In the genomic region with DNA sequence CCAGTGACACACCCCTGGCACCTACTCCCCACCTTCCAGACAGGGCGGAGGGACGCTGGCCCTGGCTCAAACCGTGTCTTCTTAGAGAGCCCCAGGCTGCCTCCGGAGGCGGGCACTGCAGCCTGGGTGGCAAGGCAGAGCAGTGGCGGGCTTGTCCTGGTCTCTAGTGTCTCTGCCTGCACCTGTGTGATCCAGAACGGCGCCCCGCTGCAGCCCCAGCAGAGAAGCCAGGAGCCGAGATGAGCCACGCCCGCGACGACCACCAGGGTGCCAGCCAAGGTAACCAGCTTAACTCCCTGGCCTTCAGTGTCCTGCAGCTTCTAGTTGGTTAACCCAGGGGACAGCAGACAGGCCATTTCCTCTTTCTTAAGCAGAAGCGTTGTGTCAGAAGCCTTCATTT, we compare ENCODE assay signal across 13 mouse cellular contexts. TPM values are rescaled to one million over a fixed set of nuclear protein-coding genes. Genes with fewer than 3 reads are reported as not detected.
A peak's percentile ranks its signal among the peaks of the same experiment; 100 is the strongest.
DNase-seq lines count a peak whose midpoint lies in the region; ATAC-seq lines count a peak whose summit lies in the region.
"Had no signal": no experiment of that assay in that cellular context is flagged by ENCODE, and none has a peak within 500 bp of the region (broad histone marks: within the 10 kb centered on the region; RNA-seq: fewer than 3 reads in every experiment).

No protein-coding gene starts in this region.

- peak overlapping the region; percentile 60 for H3K4me2 ChIP-seq in heart, embryonic 12.5 days
- 0 out of 2 replicates have a peak overlapping the region, but pooled peaks have one; percentile 7 for H3K4me2 ChIP-seq in midbrain, embryonic 13.5 days (replicated peaks)
- H3K4me2 ChIP-seq in midbrain, embryonic 15.5 days: no peak overlapping the region

- H3K9ac ChIP-seq in heart, embryonic 12.5 days: peak overlapping the region; percentile 33; the same call in 1 of the 2 replicates
- no peak overlapping the region for H3K9ac ChIP-seq in midbrain, embryonic 13.5 days (replicated peaks)
- H3K9ac ChIP-seq in midbrain, embryonic 15.5 days: no peak overlapping the region

- H3K4me3 ChIP-seq in heart, embryonic 12.5 days: peak overlapping the region; percentile 25
- H3K4me3 ChIP-seq in midbrain, embryonic 13.5 days (replicated peaks): no peak overlapping the region
- no peak overlapping the region for H3K4me3 ChIP-seq in midbrain, embryonic 15.5 days

- intact Hi-C loops in heart, postnatal 25 days (cut with DNase I): no loop called here

- 0 out of 2 replicates have a peak, but pooled peaks cover 4% of the 10 kb centered on the region for H3K27me3 ChIP-seq in heart, embryonic 12.5 days (replicated peaks)
- H3K27me3 ChIP-seq in midbrain, embryonic 13.5 days: no peaks in the 10 kb centered on the region
- no peaks in the 10 kb centered on the region; the same call in 1 of the 2 replicates for H3K27me3 ChIP-seq in midbrain, embryonic 15.5 days (replicated peaks)

- H3K36me3 ChIP-seq in heart, embryonic 12.5 days: no peaks in the 10 kb centered on the region
- no peaks in the 10 kb centered on the region for H3K36me3 ChIP-seq in midbrain, embryonic 13.5 days
- H3K36me3 ChIP-seq in midbrain, embryonic 15.5 days (replicated peaks): no peaks in the 10 kb centered on the region

- WGBS in heart, embryonic 12.5 days: 13% methylated on average over 15 of the region's 15 CpGs
- WGBS in midbrain, embryonic 13.5 days: 11% methylated on average over 15 of the region's 15 CpGs
- WGBS in midbrain, embryonic 15.5 days: 9% methylated on average over 15 of the region's 15 CpGs

- H3K9me3 ChIP-seq in heart, embryonic 12.5 days (replicated peaks): no peaks in the 10 kb centered on the region
- H3K9me3 ChIP-seq in midbrain, embryonic 13.5 days: no peaks in the 10 kb centered on the region
- no peaks in the 10 kb centered on the region for H3K9me3 ChIP-seq in midbrain, embryonic 15.5 days

- H3K27ac ChIP-seq in heart, embryonic 12.5 days (ENCODE audit: poor library complexity, severe bottlenecking): no peak overlapping the region
- no peak overlapping the region for H3K27ac ChIP-seq in midbrain, embryonic 13.5 days
- no peak overlapping the region for H3K27ac ChIP-seq in midbrain, embryonic 15.5 days

- no peak for DNase-seq in heart, postnatal 25 days (ENCODE audit: low spot score)
- DNase-seq in left cerebral cortex, adult 18-20 months (ENCODE audit: low spot score in 2 of 2): no peak
- DNase-seq in layer of hippocampus, adult 9-11 months: no peak
- DNase-seq: adrenal gland, adult 8-10 months; cerebellum, adult 9-11 months; kidney, postnatal 25 days; thymus, postnatal 36 days had no signal

- peaks cover 13% of the 10 kb centered on the region for H3K4me1 ChIP-seq in heart, embryonic 12.5 days (replicated peaks)
- 0 out of 2 replicates have a peak, but pooled peaks cover 3% of the 10 kb centered on the region for H3K4me1 ChIP-seq in midbrain, embryonic 13.5 days (replicated peaks)
- no peaks in the 10 kb centered on the region for H3K4me1 ChIP-seq in midbrain, embryonic 15.5 days

- no peak for ATAC-seq in heart, embryonic 12.5 days (ENCODE audit: insufficient number of reproducible peaks, low FRiP score)
- no peak for ATAC-seq in midbrain, embryonic 13.5 days
- no peak for ATAC-seq in midbrain, embryonic 15.5 days (replicated peaks)
- peak; percentile 98 for ATAC-seq in granulocyte monocyte progenitor cell, adult 5-6 weeks (replicated peaks; ENCODE audit: poor library complexity, severe bottlenecking)
- ATAC-seq in megakaryocyte progenitor cell, adult 5-6 weeks (replicated peaks; ENCODE audit: poor library complexity): peak; percentile 86

RNA-seq across cellular contexts. Expression of a gene that starts 0.9 kb away (rescaled TPM):
- 0.45 and 0.46 TPM in 2 replicates for polyA plus RNA-seq in heart, embryonic 12.5 days (2016; fragmentation: Nextera tagmentation; extraction: Ambion mirVana)
- under 1 TPM in 1 of 2 experiments, not detected in 1; 0.05 TPM for total RNA-seq in heart, postnatal 25 days (2021)
- 0.22 and 0.49 TPM in 2 replicates for polyA plus RNA-seq in midbrain, embryonic 13.5 days (2015; fragmentation: Nextera tagmentation; extraction: Ambion mirVana)
- 0.18 and 0.49 TPM in 2 replicates for polyA plus RNA-seq in midbrain, embryonic 15.5 days (2015; fragmentation: Nextera tagmentation; extraction: Ambion mirVana)
- total RNA-seq in granulocyte monocyte progenitor cell, adult 5-6 weeks (2014; fragmentation: Nextera tagmentation): not detected in 2 replicates
- total RNA-seq in granulocyte monocyte progenitor cell, adult 5-6 weeks (2017): 0.82 TPM in 1 of 2 replicates, not detected in the other
- 0.22 TPM in 1 of 2 replicates, not detected in the other for total RNA-seq in megakaryocyte progenitor cell, adult 5-6 weeks (2015)
- 0.20 and 0.71 TPM in 2 replicates for total RNA-seq in megakaryocyte progenitor cell, adult 5-6 weeks (2017)
- 1 to 10 TPM in 1 of 2 experiments, under 1 TPM in 1; 0.60 to 1.2 TPM for total RNA-seq in left cerebral cortex, adult 18-20 months (2021)
- total RNA-seq: ES-E14 had no signal

Comparison
In these comparisons a context has a peak if more than half of its experiments do, and no peak if none do; other contexts are left out.
1. ATAC-seq: peak in granulocyte monocyte progenitor cell, adult 5-6 weeks (single experiment) and megakaryocyte progenitor cell, adult 5-6 weeks (single experiment); none in heart, embryonic 12.5 days (single experiment), midbrain, embryonic 13.5 days (single experiment) and midbrain, embryonic 15.5 days (single experiment).